Mouse (Mus musculus) midbrain, embryonic 10.5 days (tissue): ENCODE measurements at regions not wholly inside any gene's neighbourhood (a gene's known extent, or its start where the extent isn't known, plus 50 kb on each side); places are given as distances from the start of the nearest gene placed in this dataset.

ENCODE experiments used
- DNase-seq: peaks from one replicate; pipeline ENCODE4 v3.0.0-alpha.2; 2017; ENCODE audit warnings: low spot score
- H3K27ac ChIP-seq: fragments of 300-500 bp; sonication (generic); replicated peaks from 2 replicates; pipeline ENCODE4 v1.5.1; 2016; ENCODE audit warnings: mild to moderate bottlenecking
- H3K27me3 ChIP-seq: fragments of 300-500 bp; sonication (generic); 2 replicates; pipeline ENCODE4 v1.6.1; 2016; ENCODE audit warnings: low read depth, mild to moderate bottlenecking; ENCODE audit not compliant: poor library complexity, severe bottlenecking
- H3K36me3 ChIP-seq: fragments of 300-500 bp; sonication (generic); 2 replicates; pipeline ENCODE4 v1.6.1; 2016; ENCODE audit warnings: mild to moderate bottlenecking, moderate library complexity
- H3K4me1 ChIP-seq: fragments of 300-500 bp; sonication (generic); 2 replicates; pipeline ENCODE4 v1.6.1; 2016
- H3K4me3 ChIP-seq: fragments of 300-500 bp; sonication (generic); 2 replicates; pipeline ENCODE4 v1.5.1; 2016; ENCODE audit warnings: mild to moderate bottlenecking, moderate library complexity
- H3K9me3 ChIP-seq: fragments of 300-500 bp; sonication (generic); replicated peaks from 2 replicates; pipeline ENCODE4 v1.6.1; 2016; ENCODE audit warnings: mild to moderate bottlenecking
- WGBS: fragments of 180-500 bp; shearing (Covaris S2); methylation state at CpG from one replicate; pipeline ENCODE4 v1.1.7; 2016; 5-methylcytosine and 5-hydroxymethylcytosine counted together

DNA sequence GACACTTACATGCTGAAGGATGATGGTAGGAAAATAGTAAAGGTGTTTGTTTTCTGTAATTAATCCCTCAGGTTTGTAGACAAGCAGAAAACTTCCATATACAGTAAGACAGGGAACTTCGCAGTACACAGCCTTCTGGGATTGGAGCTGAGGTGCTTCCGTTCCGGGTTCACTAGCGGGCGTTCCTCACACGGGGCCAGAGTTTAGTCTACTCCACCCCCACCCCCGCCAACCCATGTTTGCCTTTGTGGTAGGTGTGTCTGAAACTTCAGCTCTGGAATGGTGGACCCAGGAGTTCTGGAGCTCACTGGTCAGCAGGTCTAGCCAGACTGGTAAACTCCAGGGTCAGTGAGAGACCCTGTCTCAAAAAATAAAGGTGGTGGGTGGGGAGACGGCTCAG is 182.9 kb upstream of the Tle3 start:
- Histone ChIP-seq H3K27ac (no peak overlapping the region), H3K4me3 (no peak overlapping the region), H3K27me3 (peaks cover 5% of the 10 kb centered on the region; the same call in 1 of the 2 replicates), H3K36me3 (no peaks in the 10 kb centered on the region), H3K4me1 (peaks cover 17% of the 10 kb centered on the region), H3K9me3 (peaks cover 5% of the 10 kb centered on the region; the same call in 1 of the 2 replicates)
- WGBS, result 89% methylated on average over 8 of the region's 8 CpGs
- no peak for DNase-seq

DNA sequence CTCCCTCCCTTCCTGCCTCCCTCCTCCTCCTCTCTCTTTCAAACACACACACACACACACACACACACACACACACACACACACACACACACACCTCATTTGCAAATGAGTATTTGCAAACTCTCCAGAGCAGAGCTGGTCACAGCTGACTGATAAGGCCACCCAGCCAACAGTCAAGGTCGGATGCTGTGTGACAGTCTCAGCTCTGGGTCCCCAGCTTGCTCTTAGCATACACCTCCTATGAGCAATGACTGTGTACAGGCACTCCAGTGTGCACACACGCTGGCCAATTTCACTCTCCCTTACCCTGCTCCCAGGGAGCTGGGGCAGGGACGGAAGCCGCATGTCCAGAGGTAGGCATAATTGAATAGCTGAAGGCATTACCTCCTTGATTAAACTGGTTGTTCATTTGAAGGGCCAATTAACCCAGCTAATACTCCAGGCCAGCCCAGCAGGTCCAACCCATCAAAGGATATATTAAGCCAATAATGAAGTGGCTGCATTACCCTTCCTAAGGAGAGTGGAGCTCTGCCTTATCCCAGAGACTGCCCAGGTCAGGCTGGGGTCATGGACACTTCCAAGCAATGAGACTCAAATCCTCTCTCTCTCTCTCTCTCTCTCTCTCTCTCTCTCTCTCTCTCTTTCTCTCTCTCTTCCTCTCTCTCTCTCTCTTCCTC is 173.0 kb upstream of the Tle3 start:
- Histone ChIP-seq H3K27ac (no peak overlapping the region), H3K36me3 (no peaks in the 10 kb centered on the region), H3K9me3 (no peaks in the 10 kb centered on the region), H3K4me1 (peaks cover 44% of the 10 kb centered on the region), H3K27me3 (peaks cover 76% of the 10 kb centered on the region), H3K4me3 (no peak overlapping the region)
- 49% methylated on average over 4 of the region's 4 CpGs for WGBS
- no peak for DNase-seq

DNA sequence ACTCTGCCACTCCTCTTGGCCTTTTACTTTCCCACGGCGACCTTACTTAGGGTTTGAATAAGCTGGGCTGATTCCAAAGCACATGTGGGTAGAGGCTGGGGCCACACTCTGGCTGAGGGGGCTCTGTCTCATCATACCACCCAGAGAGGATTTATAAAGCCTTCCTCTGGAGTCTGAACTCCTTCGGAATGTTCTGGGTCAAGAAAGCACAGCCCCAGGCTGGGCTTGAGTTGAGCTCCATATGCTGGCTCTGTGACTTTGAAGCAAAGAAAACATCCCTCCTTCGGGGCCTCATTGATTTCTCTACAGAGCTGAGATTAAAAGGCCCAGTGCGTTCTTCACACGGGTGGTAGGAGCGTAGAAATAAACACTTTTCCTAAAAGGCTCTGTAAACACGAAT is 172.3 kb upstream of the Tle3 start:
- WGBS, result 40% methylated on average over 8 of the region's 8 CpGs
- peaks cover 37% of the 10 kb centered on the region for H3K4me1 ChIP-seq
- peak; percentile 33 for DNase-seq
- H3K36me3 ChIP-seq, result no peaks in the 10 kb centered on the region
- no peak overlapping the region for H3K4me3 ChIP-seq
- peaks cover 76% of the 10 kb centered on the region for H3K27me3 ChIP-seq
- no peak overlapping the region; the same call in 1 of the 2 replicates for H3K27ac ChIP-seq
- no peaks in the 10 kb centered on the region for H3K9me3 ChIP-seq

DNA sequence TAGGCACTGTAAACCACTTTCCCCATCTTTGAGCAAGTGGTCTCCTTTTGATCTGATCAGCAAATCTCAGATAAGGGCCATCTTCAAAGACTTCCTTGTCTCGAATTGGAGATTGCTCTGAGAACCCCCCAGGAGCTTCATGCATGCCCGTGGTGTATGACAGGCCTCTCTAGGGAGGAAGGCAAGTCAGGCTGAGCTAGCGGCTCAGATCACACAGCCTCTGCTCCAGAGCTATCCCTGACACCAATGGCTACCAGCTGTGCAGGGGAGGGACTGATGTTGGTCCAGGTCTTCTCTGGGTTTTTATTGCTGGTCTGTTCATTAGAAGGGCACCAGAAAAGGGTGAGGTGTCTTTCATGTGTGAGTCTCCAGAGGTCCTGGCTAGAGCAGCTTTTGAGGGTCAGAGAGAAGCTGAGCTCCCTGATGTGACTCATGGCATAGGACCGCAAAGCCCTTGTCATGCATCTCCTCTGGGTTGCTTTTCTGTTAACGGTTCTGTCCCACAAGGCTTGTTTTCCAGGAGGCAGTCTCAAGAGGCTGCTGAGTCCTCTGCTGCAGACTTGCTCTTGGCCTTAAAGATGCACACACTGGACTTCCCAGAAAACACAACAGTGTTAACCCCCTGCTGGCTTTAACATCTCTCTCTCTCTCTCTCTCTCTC is 171.7 kb upstream of the Tle3 start:
- 33% methylated on average over 5 of the region's 5 CpGs for WGBS

DNA sequence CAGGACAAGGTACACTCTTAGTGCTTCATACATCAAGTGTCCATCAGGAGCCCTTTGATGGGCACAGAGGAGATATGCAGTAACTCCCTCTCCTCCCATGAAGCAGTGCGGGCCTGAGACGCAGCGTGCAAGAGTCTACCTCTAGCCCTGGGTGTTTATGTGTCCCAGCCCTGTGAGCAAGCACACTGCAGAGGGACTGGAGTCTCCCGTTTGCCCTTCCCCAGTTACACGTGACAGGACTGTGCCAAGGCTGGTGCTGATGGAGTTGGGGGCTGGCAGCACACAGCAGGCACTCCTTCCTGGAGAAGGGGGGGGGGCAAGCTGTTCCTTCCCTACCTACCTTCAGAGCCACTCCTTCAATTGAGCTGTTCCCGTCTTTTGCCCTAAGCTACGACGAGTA is 167.1 kb upstream of the Tle3 start:
- no peak for DNase-seq
- WGBS, result 78% methylated on average over 8 of the region's 8 CpGs
- H3K4me1 ChIP-seq, result peaks cover 32% of the 10 kb centered on the region
- no peaks in the 10 kb centered on the region for H3K9me3 ChIP-seq
- no peaks in the 10 kb centered on the region for H3K36me3 ChIP-seq
- no peak overlapping the region for H3K4me3 ChIP-seq
- H3K27me3 ChIP-seq, result peaks cover 49% of the 10 kb centered on the region
- no peak overlapping the region for H3K27ac ChIP-seq

More for the DNA sequence above, 171.7 kb upstream of the Tle3 start:
- no peaks in the 10 kb centered on the region for H3K36me3 ChIP-seq
- H3K27me3 ChIP-seq, result peaks cover 74% of the 10 kb centered on the region
- no peak overlapping the region for H3K27ac ChIP-seq
- no peaks in the 10 kb centered on the region for H3K9me3 ChIP-seq
- H3K4me1 ChIP-seq, result peaks cover 35% of the 10 kb centered on the region
- H3K4me3 ChIP-seq, result no peak overlapping the region
- DNase-seq, result peak; percentile 24

DNA sequence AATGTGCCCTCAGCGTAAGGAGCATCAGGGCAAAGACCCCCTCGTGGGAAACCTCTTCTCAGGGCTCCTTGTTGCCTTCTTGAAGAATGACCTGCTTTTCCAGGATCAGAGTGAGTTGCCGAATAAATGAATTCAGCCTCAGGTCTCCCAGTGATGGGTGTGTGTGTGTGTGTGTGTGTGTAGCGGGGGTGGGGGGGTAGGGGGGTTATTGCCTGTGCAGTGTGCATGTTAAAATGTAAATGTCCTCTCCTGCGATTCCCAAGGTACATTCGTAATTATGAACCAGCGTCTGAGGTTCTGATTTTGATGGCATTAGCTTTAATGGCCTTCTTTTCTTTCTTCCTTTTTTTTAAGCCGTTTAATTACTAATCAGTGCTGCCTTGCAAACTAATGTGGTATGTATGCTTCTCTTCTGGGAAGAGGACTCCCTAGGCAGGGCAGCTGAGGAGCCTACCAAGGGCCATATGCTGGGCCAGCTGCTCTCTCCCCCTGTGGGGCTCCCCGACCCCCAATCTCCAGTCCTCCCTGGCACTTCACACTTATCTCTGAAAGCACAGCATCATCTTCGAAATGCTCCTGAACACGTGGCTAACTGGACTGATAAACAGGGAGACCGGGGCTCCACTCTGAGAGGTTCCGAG is 165.3 kb upstream of the Tle3 start:
- H3K36me3 ChIP-seq, result no peaks in the 10 kb centered on the region
- DNase-seq, result no peak
- no peaks in the 10 kb centered on the region for H3K9me3 ChIP-seq
- no peak overlapping the region for H3K27ac ChIP-seq
- no peak overlapping the region for H3K4me3 ChIP-seq
- H3K27me3 ChIP-seq, result peaks cover 43% of the 10 kb centered on the region
- H3K4me1 ChIP-seq, result peaks cover 18% of the 10 kb centered on the region
- WGBS, result 78% methylated on average over 13 of the region's 13 CpGs

DNA sequence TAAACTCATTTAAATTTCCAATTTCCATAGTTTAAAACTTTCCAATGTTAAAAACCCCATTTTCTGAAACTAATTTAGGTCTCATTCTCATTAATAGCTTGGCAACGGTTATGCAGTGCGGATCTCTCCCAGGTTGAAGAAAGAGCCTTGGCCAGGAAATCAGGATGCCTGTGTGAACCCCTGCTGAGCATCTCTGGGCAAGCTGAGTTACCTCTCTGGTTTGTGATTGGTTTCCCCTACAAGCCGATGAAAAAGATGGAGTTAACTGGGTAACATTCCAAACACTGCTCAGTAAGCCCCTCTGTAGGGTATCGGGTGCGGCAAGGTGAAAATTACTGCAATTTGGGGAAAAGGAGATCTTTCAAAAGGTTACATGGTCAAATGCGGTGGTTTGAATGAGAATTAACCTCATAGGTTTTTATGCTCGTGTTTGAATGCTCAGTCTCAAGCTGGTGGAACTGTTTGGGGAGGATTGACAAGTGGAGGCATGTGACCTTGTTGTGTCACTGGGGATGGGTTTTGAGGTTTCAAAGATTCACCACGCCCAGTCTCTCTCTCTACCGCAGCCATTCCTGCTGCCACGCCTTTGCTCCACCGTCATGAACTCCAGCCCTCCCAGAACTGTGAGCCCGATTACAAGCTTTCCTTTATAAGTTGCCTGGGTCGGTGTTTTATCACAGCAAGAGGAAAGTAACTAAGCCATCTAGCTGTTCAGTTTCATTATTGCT is 164.6 kb upstream of the Tle3 start:
- no peaks in the 10 kb centered on the region for H3K9me3 ChIP-seq
- peaks cover 15% of the 10 kb centered on the region for H3K4me1 ChIP-seq
- H3K36me3 ChIP-seq, result no peaks in the 10 kb centered on the region
- H3K27me3 ChIP-seq, result peaks cover 42% of the 10 kb centered on the region
- no peak overlapping the region for H3K4me3 ChIP-seq
- no peak overlapping the region for H3K27ac ChIP-seq
- 90% methylated on average over 13 of the region's 13 CpGs for WGBS
- no peak for DNase-seq

DNA sequence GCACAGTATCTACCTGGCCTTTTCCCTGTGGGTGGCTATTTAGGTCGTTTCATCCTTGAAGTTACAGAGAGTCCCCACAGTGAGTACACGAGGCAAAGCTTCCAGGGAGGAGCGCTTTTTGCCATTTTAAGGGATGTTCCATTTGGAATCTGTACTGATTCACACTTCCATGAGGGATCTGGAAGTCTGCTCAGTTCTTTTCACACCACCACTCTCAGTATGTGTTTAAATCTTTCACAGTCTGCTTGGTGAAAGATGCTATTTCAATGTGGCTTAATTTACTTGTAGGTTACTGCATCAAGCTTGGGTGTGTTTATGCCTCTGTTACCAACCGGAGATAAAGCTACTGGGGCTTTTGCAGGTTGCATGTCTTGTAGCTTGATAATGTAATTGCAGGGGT is 160.5 kb upstream of the Tle3 start:
- H3K36me3 ChIP-seq, result no peaks in the 10 kb centered on the region
- H3K4me3 ChIP-seq, result no peak overlapping the region
- H3K27ac ChIP-seq, result no peak overlapping the region
- H3K27me3 ChIP-seq, result peaks cover 27% of the 10 kb centered on the region
- peaks cover 27% of the 10 kb centered on the region for H3K4me1 ChIP-seq
- 70% methylated on average over 4 of the region's 4 CpGs for WGBS
- no peak for DNase-seq
- H3K9me3 ChIP-seq, result no peaks in the 10 kb centered on the region

DNA sequence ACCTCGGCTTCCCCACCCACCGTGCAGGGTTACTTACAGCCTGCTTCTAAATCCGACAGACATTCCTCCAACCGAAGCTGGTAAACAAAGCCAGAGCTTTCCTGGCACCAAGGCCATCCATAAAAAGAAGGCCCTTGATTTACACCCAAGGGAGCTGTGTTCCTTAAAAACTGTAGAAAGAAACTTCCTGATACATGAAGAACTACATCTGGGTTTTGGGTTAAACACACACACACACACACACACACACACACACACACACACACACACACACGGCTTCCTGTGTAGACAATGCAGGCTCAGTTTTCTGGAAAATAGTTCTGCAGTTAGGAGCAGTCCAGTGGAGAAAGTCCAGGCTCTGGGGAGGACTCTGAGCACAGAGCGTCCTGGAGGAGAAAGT is 157.2 kb upstream of the Tle3 start:
- DNase-seq, result no peak
- H3K4me1 ChIP-seq, result peaks cover 24% of the 10 kb centered on the region
- peak overlapping the region; percentile 55 for H3K27ac ChIP-seq
- no peak overlapping the region for H3K4me3 ChIP-seq
- H3K27me3 ChIP-seq, result peaks cover 47% of the 10 kb centered on the region
- WGBS, result 72% methylated on average over 6 of the region's 6 CpGs
- H3K36me3 ChIP-seq, result no peaks in the 10 kb centered on the region
- H3K9me3 ChIP-seq, result no peaks in the 10 kb centered on the region

DNA sequence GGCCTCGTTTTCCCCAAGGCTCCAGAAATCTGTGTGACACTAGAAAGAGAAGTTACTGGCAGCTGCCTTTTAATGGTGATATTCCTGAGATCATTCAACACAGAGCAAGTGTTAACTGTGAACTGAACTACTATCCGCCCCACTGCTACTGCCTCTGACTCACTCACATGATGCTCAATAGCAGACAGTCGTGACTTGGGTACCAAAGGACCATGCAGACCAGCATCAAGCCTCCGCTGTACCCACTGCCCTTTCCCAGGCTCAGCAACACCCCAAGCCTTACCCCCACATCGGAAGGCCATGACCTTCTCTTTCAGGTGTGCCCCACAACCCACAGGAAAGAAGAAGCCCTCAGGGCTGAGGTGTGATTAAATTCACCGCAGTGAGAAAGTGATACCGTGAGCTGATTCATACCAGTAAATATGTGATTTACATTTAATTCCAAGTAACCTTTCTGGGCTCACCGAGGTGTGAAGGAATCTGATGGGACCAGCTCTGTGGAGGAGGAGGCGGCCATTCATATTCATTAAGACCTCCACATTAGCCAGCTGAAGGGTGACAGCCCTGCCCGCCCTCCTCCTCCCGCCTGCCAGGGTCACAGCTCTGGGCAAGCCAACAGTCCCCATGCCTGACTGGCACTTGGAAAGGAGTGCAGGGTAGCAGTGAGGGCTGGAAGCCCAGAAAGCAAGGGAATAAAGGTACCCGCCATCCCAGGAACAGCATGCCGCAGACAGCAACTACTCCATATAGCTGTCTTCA is 156.0 kb upstream of the Tle3 start:
- no peak overlapping the region for H3K4me3 ChIP-seq
- 74% methylated on average over 13 of the region's 13 CpGs for WGBS
- no peak for DNase-seq
- H3K4me1 ChIP-seq, result peaks cover 28% of the 10 kb centered on the region
- H3K27me3 ChIP-seq, result peaks cover 44% of the 10 kb centered on the region
- no peaks in the 10 kb centered on the region for H3K9me3 ChIP-seq
- no peaks in the 10 kb centered on the region for H3K36me3 ChIP-seq
- H3K27ac ChIP-seq, result peak overlapping the region; percentile 55

DNA sequence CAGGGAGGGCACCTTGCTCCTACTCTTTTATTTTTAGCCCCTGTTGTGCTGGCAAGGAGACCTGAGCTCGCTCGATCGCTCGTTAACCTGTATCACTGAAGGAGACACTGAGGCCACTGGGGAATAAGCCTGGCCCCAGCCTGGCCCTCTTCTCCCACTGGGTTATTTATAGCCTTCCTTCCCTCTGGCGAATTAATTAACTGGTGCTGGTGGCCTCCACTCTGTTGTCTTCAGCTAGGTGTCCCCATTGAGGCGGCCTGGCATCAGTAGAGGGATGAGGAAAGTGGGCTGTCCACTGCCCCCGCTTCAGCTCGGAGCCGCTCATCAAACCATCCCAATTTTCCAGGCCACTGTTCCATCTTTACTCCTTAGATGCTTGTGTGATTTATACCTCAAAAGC is 152.1 kb upstream of the Tle3 start:
- Histone ChIP-seq H3K36me3 (no peaks in the 10 kb centered on the region), H3K27ac (no peak overlapping the region), H3K27me3 (peaks cover 50% of the 10 kb centered on the region), H3K4me3 (no peak overlapping the region), H3K4me1 (peaks cover 28% of the 10 kb centered on the region), H3K9me3 (0 out of 2 replicates have a peak, but pooled peaks cover 6% of the 10 kb centered on the region)
- WGBS, result 88% methylated on average over 9 of the region's 9 CpGs
- no peak for DNase-seq
